Mouse (Mus musculus): ENCODE measurements around the gene Zcchc7.
A peak's percentile ranks its signal among the peaks of the same experiment; 100 is the strongest.
"Not testable (repeated sequence)": the region's sequence is repeated elsewhere in the genome, so short reads cannot be mapped to it uniquely, and the experiment has no call there.

The Zcchc7 gene

DNA sequence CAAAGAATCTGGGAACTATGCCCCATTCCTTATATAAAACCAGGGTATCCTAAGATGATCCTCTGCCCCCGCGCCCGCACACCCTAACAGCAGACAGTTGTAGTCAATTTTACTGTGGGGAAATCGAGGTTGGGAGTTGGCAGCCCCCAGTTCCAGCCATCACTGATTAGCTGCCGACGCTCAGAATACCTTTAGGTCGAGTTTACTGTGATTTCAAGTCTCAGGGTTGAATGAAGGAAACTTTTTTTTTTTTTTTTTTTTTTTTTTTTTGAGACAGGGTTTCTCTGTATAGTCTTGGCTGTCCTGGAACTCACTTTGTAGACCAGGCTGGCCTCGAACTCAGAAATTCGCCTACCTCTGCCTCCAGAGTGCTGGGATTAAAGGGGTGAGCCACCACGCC lies 1.5 kb downstream of the Zcchc7 start:
- DNase-seq (ENCODE audit: low spot score in 2 of 2): not testable (repeated sequence)

DNA sequence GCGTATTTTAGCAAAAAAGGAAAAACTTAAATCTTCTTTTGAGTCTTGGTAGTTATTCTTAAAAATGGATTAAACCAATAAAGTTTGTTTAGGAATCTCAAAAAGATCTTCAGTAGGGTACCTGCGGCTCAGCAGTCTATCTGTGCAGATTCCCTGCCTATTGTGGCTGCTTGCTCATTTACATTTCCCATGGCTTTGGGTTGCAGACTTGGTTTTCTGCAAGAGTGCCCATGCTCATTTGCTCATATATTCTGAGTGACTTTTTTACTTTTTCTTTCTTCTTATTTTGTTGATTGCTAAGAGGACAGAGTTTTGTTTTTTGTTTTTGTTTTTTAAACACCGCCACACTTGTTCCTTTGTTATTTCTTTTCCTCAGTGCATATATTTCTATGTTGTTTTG lies 19.2 kb downstream of the Zcchc7 start:
- DNase-seq (ENCODE audit: low spot score in 2 of 2): no peak

DNA sequence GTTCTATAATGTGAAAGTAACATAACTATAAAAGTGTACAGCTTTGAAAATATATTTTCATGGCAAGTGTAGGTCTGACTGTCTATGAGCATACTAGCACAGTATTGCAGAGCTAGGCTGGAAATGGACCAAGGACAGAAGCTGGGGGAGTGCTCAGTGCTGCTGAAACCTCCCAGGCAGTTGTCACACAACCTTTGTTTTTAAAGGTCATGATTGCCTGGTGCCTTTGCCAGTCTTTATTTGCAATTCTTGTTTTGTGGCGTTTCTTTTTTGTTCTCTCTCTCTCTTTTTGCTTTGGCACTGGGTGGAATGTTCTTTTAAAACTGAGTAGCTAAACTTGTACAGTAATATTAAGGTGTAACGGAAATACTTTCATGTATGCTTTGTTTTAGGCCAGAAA lies 21.0 kb downstream of the Zcchc7 start:
- DNase-seq (ENCODE audit: low spot score in 2 of 2): no peak

DNA sequence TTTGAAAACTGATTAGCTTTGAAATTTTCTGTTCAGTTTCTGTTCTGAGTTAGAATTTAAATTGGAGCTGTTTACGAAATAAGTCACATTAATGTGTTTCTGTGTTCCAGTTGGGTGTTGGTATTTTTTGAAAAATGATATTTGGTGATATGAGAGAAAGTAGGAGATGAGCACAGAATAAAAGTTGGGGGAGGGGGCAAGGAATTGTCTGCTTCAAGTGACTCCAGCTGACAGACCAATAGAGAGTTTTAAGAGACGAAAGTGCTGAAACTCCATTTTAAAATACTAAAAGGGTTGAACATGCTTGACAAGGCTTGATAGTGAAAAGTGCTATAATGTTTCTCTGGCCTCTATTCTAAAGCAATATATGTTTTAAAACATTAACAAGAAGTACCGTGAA lies 21.4 kb downstream of the Zcchc7 start:
- DNase-seq (ENCODE audit: low spot score in 2 of 2): no peak

DNA sequence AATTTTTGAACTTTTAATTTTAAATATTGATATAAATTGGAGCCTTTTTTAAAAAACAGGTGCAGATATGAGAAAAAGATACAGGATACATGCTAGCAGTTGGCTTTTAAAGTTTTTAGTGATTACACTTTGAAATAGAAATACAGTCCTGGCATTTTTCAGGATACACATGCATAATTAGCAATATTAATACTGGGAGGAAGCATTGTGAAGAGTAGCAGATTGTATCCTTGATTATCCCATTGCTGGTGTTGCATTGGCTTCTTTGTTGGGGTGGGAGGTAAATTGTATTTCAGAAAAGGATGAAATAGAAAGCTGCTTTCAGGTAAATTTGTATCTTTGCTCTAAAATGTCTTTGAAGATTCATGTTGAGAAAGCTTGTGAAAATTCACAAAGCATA lies 22.0 kb downstream of the Zcchc7 start:
- no peak for DNase-seq (ENCODE audit: low spot score in 2 of 2)

DNA sequence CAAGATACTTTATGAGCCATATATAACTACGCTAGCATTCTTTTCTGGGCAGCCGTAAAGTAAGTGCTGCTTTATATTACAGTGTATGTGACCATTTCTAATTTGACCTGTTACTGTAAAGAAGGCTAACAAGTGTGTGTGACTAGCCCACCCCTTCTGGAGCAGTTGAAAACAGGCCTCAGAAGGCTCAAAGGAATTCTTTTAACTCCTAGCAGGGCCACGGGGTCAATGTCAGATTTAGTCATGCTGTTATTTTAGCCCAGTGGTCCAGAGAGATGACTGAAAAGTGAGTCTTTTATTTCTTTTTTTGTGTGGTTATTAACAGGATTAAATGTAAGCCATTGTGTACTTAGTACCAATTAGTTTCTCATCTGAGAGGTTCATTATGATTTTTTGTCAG lies 22.6 kb downstream of the Zcchc7 start:
- DNase-seq (ENCODE audit: low spot score in 2 of 2): no peak

DNA sequence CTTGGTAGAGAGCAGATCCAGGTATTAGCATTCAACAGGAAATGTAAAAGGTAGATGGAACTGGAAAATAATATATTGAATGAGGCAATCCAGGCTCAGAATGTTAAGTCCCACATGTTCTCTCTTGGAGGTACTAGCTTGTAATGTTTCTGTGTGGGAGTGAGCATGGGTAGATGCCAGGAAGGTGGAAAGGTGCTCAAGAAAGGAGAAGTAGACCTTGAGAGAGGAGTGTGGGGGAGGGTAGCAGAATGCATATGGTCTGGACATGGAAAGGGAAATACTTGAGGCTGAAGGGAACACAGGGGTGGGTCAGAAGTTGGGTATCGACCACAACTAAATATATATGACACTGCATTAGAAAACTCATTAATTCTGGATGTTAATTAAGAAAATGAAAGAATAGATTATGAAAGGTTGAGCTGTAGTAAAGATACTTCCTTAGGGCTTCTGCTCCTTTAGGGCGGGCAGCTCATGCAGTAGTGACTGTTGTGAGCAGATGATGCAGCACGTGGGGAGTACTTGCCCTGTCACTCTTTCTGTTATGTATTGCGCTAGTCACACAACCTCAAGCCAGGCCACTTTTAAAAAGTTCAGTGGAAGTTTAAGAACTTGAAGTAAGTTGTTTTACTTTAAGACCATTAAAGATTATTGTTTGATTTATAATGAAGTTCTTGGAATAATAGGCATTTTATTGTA lies 24.9 kb downstream of the Zcchc7 start:
- no peak for DNase-seq (ENCODE audit: low spot score in 2 of 2)

DNA sequence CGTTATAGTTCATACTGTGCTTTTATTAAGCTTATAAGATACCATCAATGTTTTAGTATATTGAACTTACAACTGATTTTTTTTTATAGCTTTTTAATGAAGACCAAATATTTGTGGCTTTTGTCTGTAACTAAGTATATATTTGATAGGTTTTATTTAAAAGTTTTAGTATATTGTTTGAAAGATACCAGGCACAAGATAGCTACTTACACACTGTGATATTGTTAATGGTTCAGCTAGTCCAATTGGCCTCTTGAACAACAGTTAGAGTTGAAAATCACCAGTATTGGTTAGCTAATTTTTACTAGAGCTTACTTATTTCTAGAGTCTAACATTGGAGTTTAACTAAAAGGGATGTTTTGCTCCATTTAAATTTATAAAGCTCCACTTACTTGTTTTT lies 25.8 kb downstream of the Zcchc7 start:
- DNase-seq (ENCODE audit: low spot score in 2 of 2): no peak

DNA sequence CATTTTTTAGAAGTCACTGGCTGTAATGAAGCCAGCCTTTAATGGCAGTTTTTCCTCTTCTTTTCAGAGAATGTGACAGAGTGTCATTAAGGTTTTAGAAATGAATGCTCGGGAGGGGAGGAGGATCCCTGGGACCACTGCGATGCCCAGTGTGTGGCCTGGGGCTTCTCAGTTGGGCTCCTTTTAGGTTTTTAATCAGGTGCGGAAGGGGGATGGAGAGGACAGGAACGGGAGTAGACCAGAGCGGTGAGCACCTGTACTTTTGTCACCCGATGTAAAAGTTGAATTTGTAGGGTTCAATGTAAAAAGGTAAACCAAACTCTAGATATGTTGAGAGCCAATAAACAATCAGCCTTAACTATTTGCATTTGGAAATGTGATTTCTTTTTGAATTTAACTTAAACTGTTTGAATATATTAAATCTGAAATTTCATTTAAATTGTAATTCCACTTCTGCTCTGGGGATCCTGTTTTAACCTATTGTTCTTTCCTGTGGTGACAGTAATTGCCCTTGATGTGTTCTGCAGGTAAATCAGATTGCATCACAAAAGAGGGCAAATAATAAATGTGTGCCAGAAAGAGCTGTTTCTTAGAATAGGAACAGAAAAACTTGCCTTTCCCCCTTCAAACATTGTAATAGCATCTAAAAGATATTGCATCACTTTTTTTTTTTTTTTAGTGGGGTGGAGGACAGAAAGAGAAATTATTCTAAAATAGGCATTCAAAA lies 28.1 kb downstream of the Zcchc7 start:
- no peak for DNase-seq (ENCODE audit: low spot score in 2 of 2)

DNA sequence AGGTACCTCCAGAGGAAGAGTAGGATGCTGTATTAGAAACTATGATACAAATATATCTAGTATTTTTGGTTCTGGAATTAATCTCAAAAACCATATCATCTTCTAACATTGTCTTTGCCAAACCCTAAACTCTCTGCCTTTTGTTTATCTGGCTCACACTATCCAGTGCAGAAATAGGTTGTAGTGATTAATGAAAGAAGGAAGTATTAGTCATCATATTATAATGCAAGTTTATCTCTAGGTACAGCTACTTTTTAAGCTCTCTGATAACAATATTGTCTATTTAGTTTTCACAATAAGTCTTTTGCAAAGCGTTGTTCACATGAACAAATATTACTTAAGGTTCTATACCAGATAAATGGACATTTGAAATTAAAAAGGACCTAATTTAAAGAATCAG lies 57.2 kb downstream of the Zcchc7 start:
- DNase-seq (ENCODE audit: low spot score in 2 of 2): no peak

DNA sequence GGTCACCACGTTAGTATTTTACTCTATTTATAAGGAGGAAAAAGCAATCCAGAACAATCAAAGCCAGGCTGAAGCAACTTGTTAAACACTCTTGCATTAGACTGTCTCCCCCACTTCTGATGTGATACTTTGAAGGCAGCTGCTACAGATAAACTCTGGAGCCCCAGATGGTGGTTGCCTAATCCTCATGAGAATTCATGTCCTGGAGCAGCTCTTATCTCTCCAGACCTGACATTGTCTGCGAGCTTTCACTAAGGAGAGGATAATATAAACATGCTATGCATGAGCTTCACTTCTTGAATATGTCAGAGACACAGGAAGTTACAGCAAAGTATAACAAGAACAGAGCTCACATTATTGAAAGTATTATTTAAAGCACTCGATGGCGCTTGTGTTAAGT lies 58.1 kb downstream of the Zcchc7 start:
- DNase-seq (ENCODE audit: low spot score in 2 of 2): no peak

DNA sequence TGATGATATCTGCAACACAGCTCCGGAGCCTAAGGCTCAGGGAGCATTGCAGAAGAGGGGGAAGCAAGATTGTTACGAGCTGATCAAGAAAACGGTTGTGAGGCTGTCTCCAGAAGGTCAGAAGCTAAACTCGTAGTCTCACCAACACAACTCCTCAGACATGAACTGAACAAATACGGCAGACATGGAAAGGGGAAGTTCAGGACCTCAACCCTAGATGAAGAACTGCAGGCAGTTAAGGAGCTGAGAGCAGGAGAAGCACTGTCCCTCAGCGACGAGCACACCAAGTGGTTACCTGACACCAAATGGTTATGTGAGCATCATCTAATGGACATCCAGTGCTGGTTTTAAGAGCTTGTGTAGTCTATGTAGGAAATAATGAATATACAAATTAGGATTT lies 60.9 kb downstream of the Zcchc7 start:
- DNase-seq (ENCODE audit: low spot score in 2 of 2): no peak

DNA sequence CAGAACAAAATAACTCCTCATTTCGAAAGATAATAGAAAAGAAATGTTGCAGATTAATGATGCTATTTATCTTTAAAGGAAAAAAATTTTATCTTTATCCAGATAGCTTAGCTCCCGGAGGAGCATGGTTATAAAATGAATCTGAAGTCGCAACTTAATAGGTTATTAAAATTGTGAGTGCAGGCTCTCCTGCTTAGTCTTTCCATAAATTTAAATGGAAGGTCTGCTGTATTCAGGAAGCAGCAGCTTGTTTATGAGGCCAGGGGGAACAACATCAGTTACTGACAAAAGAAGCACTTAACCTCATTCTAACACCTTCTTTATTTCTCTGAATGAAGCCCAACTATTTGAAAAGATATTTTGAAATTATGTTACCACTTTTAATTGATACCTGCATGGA lies 74.9 kb downstream of the Zcchc7 start:
- DNase-seq (ENCODE audit: low spot score in 2 of 2): no peak

DNA sequence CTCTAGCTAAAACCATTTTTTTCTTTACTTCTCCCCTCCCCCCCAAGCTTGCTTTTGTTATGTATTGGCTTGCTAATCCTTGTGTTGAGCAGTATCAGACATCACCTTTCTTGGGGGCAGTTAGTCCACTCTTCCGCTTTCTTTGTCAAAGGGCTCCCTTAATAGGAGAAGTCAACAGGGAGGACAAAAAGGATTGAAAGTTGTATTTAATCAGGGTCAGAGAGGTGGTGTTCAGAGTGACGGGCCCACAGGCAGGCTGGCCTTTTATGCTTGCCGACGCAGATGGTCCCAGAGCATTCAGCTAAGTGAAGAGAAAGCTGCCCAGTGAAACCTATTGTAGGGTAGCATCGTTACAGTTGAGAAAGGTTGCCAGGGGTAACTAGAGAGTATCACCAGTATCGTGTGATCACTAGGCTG lies 96.2 kb downstream of the Zcchc7 start:
- DNase-seq (ENCODE audit: low spot score in 2 of 2): peak in 1 of 2 experiments; percentile 2

DNA sequence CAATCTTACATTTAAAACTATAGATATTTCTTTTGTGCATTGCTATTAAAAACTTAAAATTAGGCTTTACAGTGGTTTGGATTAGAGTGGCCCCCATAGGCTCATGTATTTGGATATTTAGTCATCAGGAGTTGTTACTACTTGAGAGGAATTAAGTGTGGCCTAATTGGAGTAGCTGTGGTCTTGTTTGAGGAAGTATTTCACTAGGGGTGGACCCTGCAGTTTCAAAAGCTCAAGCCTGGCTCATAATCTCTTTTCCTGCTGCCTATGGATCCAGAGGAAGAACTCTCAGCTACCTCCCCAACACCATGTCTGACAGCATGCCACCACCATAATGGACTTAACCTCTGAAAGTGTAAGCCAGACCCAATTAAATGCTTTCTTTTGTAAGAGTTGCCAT lies 115.9 kb downstream of the Zcchc7 start:
- DNase-seq (ENCODE audit: low spot score in 2 of 2): no peak

DNA sequence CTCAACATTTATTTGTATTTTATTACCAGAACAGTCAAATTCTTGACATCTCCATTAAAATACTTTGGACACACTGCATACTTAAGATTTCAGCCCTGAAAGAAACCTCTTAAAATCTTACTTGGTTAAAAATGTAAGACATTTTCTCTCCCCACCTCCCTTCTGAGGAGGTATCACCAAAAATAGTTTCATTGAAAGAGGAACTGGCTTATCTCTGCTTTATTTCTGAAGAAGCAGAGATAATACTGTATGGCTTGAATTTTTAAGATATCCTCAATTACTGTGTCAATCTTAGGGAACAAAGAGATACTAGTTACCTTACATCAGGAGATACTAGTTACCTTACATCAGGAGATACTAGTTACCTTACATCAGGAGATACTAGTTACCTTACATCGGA lies 116.4 kb downstream of the Zcchc7 start:
- no peak for DNase-seq (ENCODE audit: low spot score in 2 of 2)

DNA sequence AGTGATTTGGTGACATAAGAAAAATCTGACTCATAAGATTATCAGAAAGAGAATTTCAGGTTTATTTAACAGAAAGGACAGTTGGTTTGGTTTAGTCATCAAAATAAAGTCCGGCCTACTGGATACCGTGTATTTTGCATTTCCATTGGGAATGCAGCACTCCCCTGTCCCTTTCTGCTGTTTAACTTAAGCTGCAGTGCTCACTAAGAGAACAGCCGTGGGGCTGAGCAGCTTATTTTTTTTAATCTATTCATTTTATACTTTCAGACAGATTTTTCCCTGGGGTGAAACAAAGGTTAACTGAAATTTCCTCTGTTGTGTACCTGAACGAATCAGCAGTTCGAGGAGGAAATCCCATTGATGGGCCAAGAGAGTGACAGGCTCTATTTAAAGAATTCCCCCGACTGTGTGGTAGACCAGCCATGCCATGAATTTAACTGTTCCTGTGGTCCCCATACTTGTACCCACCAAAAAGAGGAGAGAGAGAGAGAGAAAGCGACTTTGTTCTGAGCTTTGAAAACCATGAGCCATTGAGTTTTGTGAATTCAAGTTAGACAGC lies 124.5 kb downstream of the Zcchc7 start:
- DNase-seq (ENCODE audit: low spot score in 2 of 2): no peak

DNA sequence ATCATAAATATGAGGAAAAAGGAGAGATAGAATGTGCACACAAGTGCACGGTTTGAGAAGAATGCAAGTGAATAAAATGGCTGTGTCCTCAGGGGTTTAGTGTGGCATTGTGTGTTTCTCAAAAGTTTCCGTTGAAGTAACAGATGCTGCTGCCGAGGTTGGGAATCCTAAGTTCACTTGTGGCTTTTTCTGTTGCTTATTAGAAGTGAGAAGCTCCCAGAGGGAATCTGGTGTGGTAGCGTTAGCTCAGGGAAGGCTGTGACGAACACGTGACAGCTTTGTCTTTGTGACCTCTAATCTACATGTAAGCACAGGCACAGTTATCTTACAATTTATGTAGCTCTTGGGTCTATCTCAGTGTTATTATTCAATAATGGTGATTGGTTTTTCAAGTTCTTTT lies 130.5 kb downstream of the Zcchc7 start:
- no peak for DNase-seq (ENCODE audit: low spot score in 2 of 2)

DNA sequence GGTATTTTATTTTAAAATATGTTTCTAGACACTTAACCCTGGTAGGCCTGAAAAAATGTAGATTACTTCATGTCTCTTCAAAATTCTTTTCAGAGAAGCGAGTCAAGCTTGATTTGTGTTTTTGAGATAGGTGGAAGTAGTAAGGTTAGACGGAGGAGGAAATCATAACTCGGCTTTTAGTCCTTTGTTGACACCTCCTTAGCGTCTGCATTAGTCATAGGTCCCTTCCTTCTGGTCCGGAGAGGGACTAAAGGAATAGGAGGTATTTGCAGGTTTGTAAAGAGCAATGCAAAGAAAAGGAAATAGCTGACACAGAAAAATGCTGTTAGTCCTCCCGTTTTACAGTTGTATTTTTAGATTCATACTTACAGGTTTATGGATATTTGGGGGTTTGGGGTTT lies 135.7 kb downstream of the Zcchc7 start:
- no peak for DNase-seq (ENCODE audit: low spot score in 2 of 2)

DNA sequence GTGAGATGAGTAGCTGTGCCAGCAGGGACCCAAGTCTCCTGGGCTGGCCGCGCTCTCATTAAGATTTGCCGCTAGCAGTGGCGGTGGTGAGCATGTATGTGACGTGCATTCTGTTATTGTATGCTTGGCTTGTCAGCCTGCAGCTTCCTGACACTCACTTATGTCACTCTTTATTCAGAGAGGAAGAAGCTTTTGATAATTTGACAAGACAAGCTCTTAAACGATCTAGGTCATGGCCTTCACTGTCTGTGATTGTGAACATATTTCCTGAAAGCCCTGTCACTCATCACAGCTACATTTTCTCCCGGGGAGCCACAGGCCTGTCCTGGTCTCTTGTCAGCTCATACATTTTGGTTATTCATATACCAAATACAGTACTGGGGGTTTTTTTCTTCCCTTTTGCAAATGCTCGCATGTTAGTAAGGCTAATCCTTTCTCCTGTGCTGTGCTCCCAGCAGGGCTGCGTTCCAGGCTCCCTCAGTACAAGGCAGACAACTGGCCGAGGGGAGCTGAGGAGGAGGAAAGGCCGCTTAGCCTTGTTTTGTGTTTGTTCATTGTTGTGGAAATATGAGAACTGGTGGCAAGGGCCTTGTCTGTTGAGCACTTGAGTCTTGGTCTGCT lies 150.1 kb downstream of the Zcchc7 start:
- peak in 1 of 2 experiments; percentile 31 for DNase-seq (ENCODE audit: low spot score in 2 of 2)

DNA sequence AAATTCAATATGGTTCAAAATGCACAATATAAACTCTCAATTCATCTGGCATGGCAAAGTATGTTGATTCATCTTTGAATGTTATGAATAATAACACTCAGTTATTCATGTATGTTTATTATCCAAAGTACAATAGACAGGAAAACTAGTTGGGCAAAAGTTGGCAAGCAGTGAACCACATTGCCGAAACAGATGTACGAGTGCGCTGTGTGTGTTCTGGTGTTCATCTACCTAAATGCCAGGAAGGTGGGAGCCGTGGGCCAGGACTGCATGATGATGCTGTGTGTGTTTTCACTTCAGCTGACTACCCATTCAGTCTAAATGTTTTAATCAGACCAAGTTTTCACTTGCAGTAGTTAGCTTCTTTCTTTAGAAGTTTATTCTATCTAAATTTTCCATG lies 150.7 kb downstream of the Zcchc7 start:
- DNase-seq (ENCODE audit: low spot score in 2 of 2): no peak

DNA sequence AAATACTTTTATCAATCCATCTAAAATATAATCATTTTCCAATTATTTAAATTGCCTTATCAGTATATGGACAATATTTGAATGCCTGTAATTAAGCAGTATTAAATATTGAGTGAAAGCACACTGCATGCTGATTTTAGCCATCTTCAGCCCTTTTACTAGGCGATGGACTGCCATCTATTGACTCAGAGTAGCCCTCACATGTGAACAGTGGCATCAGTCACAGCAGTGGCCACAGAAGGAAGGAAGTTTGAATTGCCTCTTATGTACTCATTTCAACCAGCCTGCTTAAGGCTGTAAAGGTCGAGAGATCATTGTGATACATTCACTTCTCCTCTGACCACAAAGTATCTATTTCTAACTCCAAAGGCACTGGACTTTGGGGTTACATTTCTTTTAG lies 154.4 kb downstream of the Zcchc7 start:
- no peak for DNase-seq (ENCODE audit: low spot score in 2 of 2)

DNA sequence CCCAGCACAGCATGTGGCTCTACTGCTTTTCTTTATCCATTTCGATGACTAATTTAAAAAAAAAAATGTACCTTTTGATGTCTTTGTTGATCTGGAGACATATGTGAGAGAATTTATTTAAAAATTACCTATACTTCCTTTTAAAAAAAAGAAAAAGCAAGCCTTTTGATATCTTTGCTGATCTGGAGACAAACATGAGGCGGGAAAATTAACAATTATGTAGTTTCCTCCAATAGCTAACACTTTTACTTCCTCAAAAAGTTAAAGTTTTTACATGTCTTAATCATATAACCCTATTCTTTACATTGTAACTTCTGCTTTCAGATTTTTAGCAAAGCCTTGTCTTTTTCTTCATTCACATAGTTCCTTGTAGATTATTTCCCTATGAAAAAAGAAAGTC lies 155.2 kb downstream of the Zcchc7 start:
- DNase-seq (ENCODE audit: low spot score in 2 of 2): no peak

Data from cerebellum, postnatal 4 days (tissue).